Mouse (Mus musculus): ENCODE measurements around the gene Klhl2. TPM values are rescaled to one million over a fixed set of nuclear protein-coding genes. Genes with fewer than 3 reads are reported as not detected.

Klhl2 gene
- polyA plus RNA-seq, 1 experiment from 2014 or later: 13.9 TPM

DNA sequence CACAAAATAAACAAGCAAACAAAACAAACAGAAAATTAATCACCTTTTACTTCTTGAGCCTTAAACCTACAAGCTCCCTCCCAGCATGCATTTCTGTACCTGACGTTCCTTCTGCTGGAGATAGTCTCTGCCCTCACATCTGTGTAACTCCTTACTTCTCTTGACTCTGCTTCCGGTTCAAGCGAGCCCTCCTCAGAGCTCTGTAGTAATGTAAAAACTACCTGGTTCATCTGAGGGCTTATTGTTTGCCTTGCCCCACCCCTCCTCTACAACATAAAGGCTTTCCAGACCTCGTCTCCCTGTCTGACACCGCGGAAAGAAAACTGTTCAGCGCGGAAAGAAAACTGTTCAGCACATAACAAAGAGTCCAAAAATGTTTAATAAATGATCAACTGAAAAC is 50.5 kb downstream of the Klhl2 start:
- Histone ChIP-seq H3K27me3 (ENCODE audit: control insufficient read depth, insufficient read depth, low read length) (no peaks in the 10 kb centered on the region), H3K4me3 (ENCODE audit: low read depth, low read length) (no peak overlapping the region), H3K36me3 (replicated peaks; ENCODE audit: control insufficient read depth, insufficient read depth, low read depth, low read length) (no peaks in the 10 kb centered on the region), H3K9me3 (replicated peaks; ENCODE audit: control insufficient read depth, low read length) (no peaks in the 10 kb centered on the region), H3K9ac (replicated peaks; ENCODE audit: low read length) (no peak overlapping the region), H3K4me1 (ENCODE audit: control insufficient read depth, insufficient read depth, low read length) (no peaks in the 10 kb centered on the region), H3K27ac (replicated peaks; ENCODE audit: low read depth, low read length) (no peak overlapping the region), H3K4me2 (ENCODE audit: low read depth, low read length) (no peak overlapping the region)
- ATAC-seq (replicated peaks; ENCODE audit: insufficient number of reproducible peaks, low FRiP score, low TSS enrichment, low read depth) (no peak), DNase-seq (ENCODE audit: low spot score) (no peak)
- WGBS: 88% methylated on average over 8 of the region's 8 CpGs

GRCm38 (mm10) chr8:64798503-64798902 is 51.3 kb downstream of the Klhl2 start:
- Histone ChIP-seq H3K9ac (replicated peaks; ENCODE audit: low read length) (no peak overlapping the region), H3K9me3 (replicated peaks; ENCODE audit: control insufficient read depth, low read length) (no peaks in the 10 kb centered on the region), H3K27ac (replicated peaks; ENCODE audit: low read depth, low read length) (no peak overlapping the region), H3K27me3 (ENCODE audit: control insufficient read depth, insufficient read depth, low read length) (no peaks in the 10 kb centered on the region), H3K4me1 (ENCODE audit: control insufficient read depth, insufficient read depth, low read length) (no peaks in the 10 kb centered on the region), H3K4me3 (ENCODE audit: low read depth, low read length) (no peak overlapping the region), H3K36me3 (replicated peaks; ENCODE audit: control insufficient read depth, insufficient read depth, low read depth, low read length) (no peaks in the 10 kb centered on the region), H3K4me2 (ENCODE audit: low read depth, low read length) (no peak overlapping the region)
- 89% methylated on average over 3 of the region's 3 CpGs for WGBS
- DNase-seq (ENCODE audit: low spot score) (no peak), ATAC-seq (replicated peaks; ENCODE audit: insufficient number of reproducible peaks, low FRiP score, low TSS enrichment, low read depth) (no peak)

GRCm38 (mm10) chr8:64797751-64798150 is 52.1 kb downstream of the Klhl2 start:
- Histone ChIP-seq H3K4me1 (ENCODE audit: control insufficient read depth, insufficient read depth, low read length) (no peaks in the 10 kb centered on the region), H3K9ac (replicated peaks; ENCODE audit: low read length) (no peak overlapping the region), H3K27me3 (ENCODE audit: control insufficient read depth, insufficient read depth, low read length) (no peaks in the 10 kb centered on the region), H3K36me3 (replicated peaks; ENCODE audit: control insufficient read depth, insufficient read depth, low read depth, low read length) (no peaks in the 10 kb centered on the region), H3K4me2 (ENCODE audit: low read depth, low read length) (no peak overlapping the region), H3K4me3 (ENCODE audit: low read depth, low read length) (no peak overlapping the region), H3K27ac (replicated peaks; ENCODE audit: low read depth, low read length) (no peak overlapping the region), H3K9me3 (replicated peaks; ENCODE audit: control insufficient read depth, low read length) (no peaks in the 10 kb centered on the region)
- WGBS: 87% methylated on average over 10 of the region's 10 CpGs
- DNase-seq (ENCODE audit: low spot score) (no peak), ATAC-seq (replicated peaks; ENCODE audit: insufficient number of reproducible peaks, low FRiP score, low TSS enrichment, low read depth) (no peak)

DNA sequence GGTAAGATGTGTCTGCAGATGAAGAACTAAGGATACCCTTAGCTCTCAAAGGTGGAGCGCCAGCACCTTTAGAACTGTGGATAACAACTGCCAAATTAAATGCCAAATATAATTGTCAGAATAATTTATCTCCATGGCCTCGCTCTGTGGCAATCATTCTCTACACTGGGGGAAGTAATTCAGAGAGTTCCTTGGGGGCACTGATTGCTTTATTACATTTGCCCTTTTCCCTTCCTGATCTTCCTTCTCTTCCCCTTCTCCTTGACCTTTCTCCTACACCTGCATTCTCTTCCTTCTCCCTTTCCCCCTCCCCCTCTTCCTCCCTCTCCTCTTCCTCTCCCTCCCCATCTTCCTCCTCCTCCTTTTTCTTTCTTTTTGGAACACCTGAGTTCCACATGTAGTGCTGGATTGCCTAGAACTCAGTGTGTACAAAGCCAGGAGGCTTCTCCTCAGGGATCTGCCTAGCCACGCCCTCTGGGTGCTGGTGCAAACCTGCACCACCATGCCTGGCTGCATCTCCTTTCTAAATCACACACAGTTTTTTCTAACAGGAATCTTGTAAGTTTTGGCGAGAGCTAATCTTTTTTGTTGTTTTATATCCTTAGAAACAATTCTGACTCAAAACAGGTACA is 58.5 kb downstream of the Klhl2 start:
- H3K27ac ChIP-seq (replicated peaks; ENCODE audit: low read depth, low read length): no peak overlapping the region
- H3K4me3 ChIP-seq (ENCODE audit: low read depth, low read length): no peak overlapping the region
- H3K9me3 ChIP-seq (replicated peaks; ENCODE audit: control insufficient read depth, low read length): no peaks in the 10 kb centered on the region
- DNase-seq (ENCODE audit: low spot score): no peak
- no peaks in the 10 kb centered on the region for H3K4me1 ChIP-seq (ENCODE audit: control insufficient read depth, insufficient read depth, low read length)
- no peaks in the 10 kb centered on the region for H3K27me3 ChIP-seq (ENCODE audit: control insufficient read depth, insufficient read depth, low read length)
- H3K9ac ChIP-seq (replicated peaks; ENCODE audit: low read length): no peak overlapping the region
- ATAC-seq (replicated peaks; ENCODE audit: insufficient number of reproducible peaks, low FRiP score, low TSS enrichment, low read depth): no peak
- H3K36me3 ChIP-seq (replicated peaks; ENCODE audit: control insufficient read depth, insufficient read depth, low read depth, low read length): no peaks in the 10 kb centered on the region
- H3K4me2 ChIP-seq (ENCODE audit: low read depth, low read length): no peak overlapping the region
- 83% methylated on average over 4 of the region's 4 CpGs for WGBS

DNA sequence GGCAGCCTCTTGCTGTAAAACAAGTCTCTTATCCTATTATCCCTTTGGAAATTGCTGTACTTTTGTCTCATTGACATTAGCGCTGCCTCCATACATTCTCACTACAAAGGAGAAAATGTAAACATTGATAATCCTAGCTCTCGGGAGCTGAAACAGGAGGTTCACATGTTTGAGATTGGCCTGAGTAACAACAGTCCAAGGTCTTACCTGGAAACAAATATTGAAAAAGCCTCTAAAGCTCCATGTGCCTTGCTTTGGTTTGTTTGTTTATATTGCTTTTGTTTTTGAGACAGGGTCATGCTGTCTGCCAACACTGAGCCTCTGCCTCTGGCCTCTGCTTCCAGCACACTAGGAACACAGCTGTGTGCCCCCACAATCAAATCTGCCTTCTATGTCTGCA is 59.4 kb downstream of the Klhl2 start:
- H3K9ac ChIP-seq (replicated peaks; ENCODE audit: low read length): no peak overlapping the region

GRCm38 (mm10) chr8:64788715-64789114 is 61.1 kb downstream of the Klhl2 start:
- no peaks in the 10 kb centered on the region for H3K27me3 ChIP-seq (ENCODE audit: control insufficient read depth, insufficient read depth, low read length)
- H3K4me1 ChIP-seq (ENCODE audit: control insufficient read depth, insufficient read depth, low read length): no peaks in the 10 kb centered on the region
- WGBS: 85% methylated on average over 4 of the region's 4 CpGs
- H3K4me2 ChIP-seq (ENCODE audit: low read depth, low read length): no peak overlapping the region
- H3K9ac ChIP-seq (replicated peaks; ENCODE audit: low read length): no peak overlapping the region
- H3K9me3 ChIP-seq (replicated peaks; ENCODE audit: control insufficient read depth, low read length): no peaks in the 10 kb centered on the region
- DNase-seq (ENCODE audit: low spot score): no peak
- no peaks in the 10 kb centered on the region for H3K36me3 ChIP-seq (replicated peaks; ENCODE audit: control insufficient read depth, insufficient read depth, low read depth, low read length)
- no peak overlapping the region for H3K4me3 ChIP-seq (ENCODE audit: low read depth, low read length)
- H3K27ac ChIP-seq (replicated peaks; ENCODE audit: low read depth, low read length): no peak overlapping the region
- ATAC-seq (replicated peaks; ENCODE audit: insufficient number of reproducible peaks, low FRiP score, low TSS enrichment, low read depth): no peak

More for the DNA sequence above, 59.4 kb downstream of the Klhl2 start:
- Histone ChIP-seq H3K36me3 (replicated peaks; ENCODE audit: control insufficient read depth, insufficient read depth, low read depth, low read length) (no peaks in the 10 kb centered on the region), H3K4me2 (ENCODE audit: low read depth, low read length) (no peak overlapping the region), H3K4me1 (ENCODE audit: control insufficient read depth, insufficient read depth, low read length) (no peaks in the 10 kb centered on the region), H3K27ac (replicated peaks; ENCODE audit: low read depth, low read length) (no peak overlapping the region), H3K9me3 (replicated peaks; ENCODE audit: control insufficient read depth, low read length) (no peaks in the 10 kb centered on the region), H3K4me3 (ENCODE audit: low read depth, low read length) (no peak overlapping the region), H3K27me3 (ENCODE audit: control insufficient read depth, insufficient read depth, low read length) (no peaks in the 10 kb centered on the region)
- WGBS: 75% methylated on average over 2 of the region's 2 CpGs
- DNase-seq (ENCODE audit: low spot score) (no peak), ATAC-seq (replicated peaks; ENCODE audit: insufficient number of reproducible peaks, low FRiP score, low TSS enrichment, low read depth) (no peak)

- DNase-seq (ENCODE audit: low spot score) (no peak), ATAC-seq (replicated peaks; ENCODE audit: insufficient number of reproducible peaks, low FRiP score, low TSS enrichment, low read depth) (no peak)
- Histone ChIP-seq H3K9ac (replicated peaks; ENCODE audit: low read length) (no peak overlapping the region), H3K4me3 (ENCODE audit: low read depth, low read length) (no peak overlapping the region), H3K27ac (replicated peaks; ENCODE audit: low read depth, low read length) (no peak overlapping the region), H3K4me1 (ENCODE audit: control insufficient read depth, insufficient read depth, low read length) (no peaks in the 10 kb centered on the region), H3K4me2 (ENCODE audit: low read depth, low read length) (no peak overlapping the region), H3K27me3 (ENCODE audit: control insufficient read depth, insufficient read depth, low read length) (no peaks in the 10 kb centered on the region), H3K36me3 (replicated peaks; ENCODE audit: control insufficient read depth, insufficient read depth, low read depth, low read length) (no peaks in the 10 kb centered on the region), H3K9me3 (replicated peaks; ENCODE audit: control insufficient read depth, low read length) (no peaks in the 10 kb centered on the region)
- WGBS: 84% methylated on average over 2 of the region's 2 CpGs
Measured at GRCm38 (mm10) chr8:64786801-64787200, 63.0 kb downstream of the Klhl2 start.

DNA sequence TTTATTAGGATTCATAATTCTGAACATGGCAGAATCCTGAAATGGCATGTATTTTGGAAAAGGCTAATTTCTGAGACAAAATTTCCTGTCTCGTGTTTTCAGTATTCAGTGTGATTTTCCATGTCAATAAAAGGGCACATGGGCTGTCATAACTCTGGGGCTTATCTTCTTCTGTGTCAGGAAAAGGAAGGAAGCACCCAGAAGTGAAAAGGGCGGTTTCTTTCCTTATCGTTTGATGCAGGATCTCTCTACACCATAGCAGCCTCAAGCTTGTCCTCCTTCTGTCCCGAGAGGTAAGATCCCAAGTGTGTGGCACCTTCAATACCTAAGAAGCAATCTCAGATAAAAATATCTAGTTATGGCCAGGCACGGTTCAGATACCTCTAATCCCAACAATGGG is 65.6 kb downstream of the Klhl2 start:
- H3K27ac ChIP-seq (replicated peaks; ENCODE audit: low read depth, low read length): no peak overlapping the region
- no peaks in the 10 kb centered on the region for H3K36me3 ChIP-seq (replicated peaks; ENCODE audit: control insufficient read depth, insufficient read depth, low read depth, low read length)
- ATAC-seq (replicated peaks; ENCODE audit: insufficient number of reproducible peaks, low FRiP score, low TSS enrichment, low read depth) (no peak), DNase-seq (ENCODE audit: low spot score) (no peak)
- WGBS: 90% methylated on average over 5 of the region's 5 CpGs
- H3K4me2 ChIP-seq (ENCODE audit: low read depth, low read length): no peak overlapping the region
- no peak overlapping the region for H3K9ac ChIP-seq (replicated peaks; ENCODE audit: low read length)
- H3K4me1 ChIP-seq (ENCODE audit: control insufficient read depth, insufficient read depth, low read length): no peaks in the 10 kb centered on the region
- H3K27me3 ChIP-seq (ENCODE audit: control insufficient read depth, insufficient read depth, low read length): no peaks in the 10 kb centered on the region
- H3K4me3 ChIP-seq (ENCODE audit: low read depth, low read length): no peak overlapping the region
- H3K9me3 ChIP-seq (replicated peaks; ENCODE audit: control insufficient read depth, low read length): no peaks in the 10 kb centered on the region

Measured in embryonic facial prominence, embryonic 11.5 days (tissue).